Mouse (Mus musculus) left cerebral cortex, postnatal 4 days (tissue): ENCODE measurements around the gene Jsrp1. TPM values are rescaled to one million over a fixed set of nuclear protein-coding genes. Genes with fewer than 3 reads are reported as not detected.

ENCODE experiments used
- DNase-seq: peaks from one replicate; pipeline ENCODE4 v3.0.0-alpha.2; 2022
- intact Hi-C: fragments of 180-260 bp; cut with DNase I; formaldehyde crosslinking; loops from one replicate; pipeline ENCODE4 v1.15.1; 2025
- total RNA-seq, 2 experiments: library from RNA; stranded (reverse); gene quantifications; 2 replicates each; pipeline ENCODE4 v1.2.3; 2021

The Jsrp1 gene
- total RNA-seq, 2 experiments from 2014 or later = 0.54 to 0.64 TPM

DNA sequence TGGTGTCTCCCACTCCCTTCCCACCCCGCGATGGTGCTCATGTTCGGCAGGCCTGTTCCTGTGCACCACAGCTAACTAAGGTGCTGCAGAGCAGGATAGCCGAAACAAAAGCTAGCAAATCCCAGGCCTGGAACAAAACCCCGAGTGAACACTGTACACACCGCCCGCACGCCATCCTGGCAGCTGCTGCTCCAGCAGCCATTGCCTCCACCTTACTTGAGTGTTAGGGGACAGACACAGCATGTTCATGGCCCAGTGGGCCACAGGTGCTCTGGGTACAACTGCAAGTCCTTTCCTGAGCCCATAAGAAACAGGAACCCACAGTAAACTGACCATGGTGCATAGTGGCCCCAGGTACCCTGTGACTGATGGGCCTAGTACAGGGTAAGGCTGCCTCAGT, 18.5 kb downstream of the Jsrp1 start:
- intact Hi-C loops = no loop called here
- DNase-seq = no peak

DNA sequence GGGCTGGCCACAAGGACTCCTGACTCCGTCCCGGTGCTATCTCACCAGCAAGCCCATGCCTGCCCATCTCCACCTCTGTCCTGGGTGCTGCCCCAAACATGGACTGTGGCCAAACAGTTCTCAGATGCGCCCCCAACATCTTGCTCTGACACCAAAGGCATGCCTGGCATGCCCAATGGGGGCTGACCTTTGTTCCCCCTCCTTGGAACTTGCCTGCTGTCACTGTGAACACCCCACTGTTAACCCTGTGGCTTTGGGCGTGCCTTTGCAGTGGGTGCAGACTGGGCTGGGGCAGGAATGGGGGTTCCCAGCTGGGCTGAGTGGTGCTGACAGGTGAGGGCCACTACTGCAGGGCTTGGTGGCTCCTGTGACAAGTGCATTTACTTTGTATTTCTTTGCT, 19.5 kb downstream of the Jsrp1 start:
- intact Hi-C loops = no loop called here
- no peak for DNase-seq

DNA sequence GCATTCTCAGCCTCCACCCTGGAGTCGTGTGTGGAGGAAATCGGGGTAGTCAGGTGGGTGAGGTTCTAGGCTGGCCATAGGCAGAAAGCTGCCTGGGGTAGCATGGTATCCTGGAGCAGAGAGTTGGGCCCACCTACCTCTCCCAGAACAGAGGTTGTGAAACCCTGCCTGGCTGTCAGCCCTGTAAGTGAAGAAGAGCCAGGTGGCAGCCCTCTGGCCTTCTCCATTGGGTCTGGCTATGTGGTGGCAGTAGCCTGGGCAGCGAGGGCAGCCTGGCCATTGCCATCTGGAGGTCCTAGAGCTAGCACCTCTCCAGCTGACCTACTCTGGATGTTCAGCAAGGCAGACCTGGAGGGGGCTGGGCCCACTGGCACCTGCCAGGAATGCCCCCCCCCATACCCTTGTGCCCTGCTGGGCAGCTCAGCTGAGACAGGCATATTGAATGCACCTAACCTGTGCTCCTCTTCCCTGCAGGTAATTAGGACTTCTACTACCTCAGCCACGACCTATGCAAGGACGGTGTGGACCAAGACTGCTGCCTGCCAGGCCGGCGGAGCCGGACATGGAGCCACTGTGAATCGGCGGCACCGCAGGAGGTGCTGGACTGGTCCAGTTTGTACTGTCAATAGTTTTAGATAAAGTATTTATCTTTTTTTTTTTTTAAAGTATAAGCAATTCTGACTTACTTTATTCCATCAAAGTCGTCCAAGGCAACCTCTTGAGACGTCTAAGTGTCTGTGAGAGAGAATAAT, 20.1 kb downstream of the Jsrp1 start:
- intact Hi-C loops = no loop called here
- no peak for DNase-seq

DNA sequence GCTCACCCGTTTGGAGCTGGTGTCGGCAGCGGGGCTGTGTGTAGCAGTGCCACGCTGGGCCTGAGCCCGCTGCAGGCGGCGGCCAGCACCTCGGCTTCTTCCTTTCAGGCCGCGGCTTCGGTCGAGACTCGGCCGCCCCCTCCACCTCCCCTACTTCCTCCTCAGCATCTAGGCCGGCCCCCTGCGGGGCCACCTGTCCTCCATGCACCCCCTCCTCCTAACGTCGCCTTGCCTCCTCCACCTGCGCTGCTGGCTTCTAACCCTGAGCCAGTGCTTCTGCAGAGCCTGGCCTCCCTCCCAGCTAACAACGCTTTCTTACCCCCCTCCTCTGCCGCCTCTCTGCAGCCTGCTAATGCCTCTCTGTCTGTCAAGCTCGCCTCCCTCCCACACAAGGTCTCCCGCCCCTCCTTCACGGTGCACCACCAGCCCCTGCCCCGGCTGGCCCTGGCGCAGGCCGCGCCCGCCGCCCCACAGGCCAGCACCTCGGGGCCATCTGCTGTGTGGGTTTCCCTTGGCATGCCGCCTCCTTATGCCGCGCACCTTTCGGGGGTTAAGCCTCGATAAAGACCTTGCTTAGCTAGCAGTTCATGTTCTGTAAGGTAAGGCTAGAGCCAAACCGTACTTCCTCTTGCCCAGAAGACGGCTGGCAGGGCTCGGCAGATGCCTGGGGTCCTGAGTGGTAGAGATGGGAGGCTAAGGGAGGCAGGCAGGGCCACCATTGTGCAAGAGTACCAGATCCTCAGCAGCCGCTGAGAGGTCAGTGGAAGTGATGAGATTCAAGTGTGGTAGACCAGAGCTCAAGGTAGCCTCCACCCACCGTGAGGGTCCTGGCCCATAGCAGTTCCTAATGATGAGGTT, 20.9 kb downstream of the Jsrp1 start:
- intact Hi-C loops = no loop called here
- DNase-seq = peak; percentile 73

DNA sequence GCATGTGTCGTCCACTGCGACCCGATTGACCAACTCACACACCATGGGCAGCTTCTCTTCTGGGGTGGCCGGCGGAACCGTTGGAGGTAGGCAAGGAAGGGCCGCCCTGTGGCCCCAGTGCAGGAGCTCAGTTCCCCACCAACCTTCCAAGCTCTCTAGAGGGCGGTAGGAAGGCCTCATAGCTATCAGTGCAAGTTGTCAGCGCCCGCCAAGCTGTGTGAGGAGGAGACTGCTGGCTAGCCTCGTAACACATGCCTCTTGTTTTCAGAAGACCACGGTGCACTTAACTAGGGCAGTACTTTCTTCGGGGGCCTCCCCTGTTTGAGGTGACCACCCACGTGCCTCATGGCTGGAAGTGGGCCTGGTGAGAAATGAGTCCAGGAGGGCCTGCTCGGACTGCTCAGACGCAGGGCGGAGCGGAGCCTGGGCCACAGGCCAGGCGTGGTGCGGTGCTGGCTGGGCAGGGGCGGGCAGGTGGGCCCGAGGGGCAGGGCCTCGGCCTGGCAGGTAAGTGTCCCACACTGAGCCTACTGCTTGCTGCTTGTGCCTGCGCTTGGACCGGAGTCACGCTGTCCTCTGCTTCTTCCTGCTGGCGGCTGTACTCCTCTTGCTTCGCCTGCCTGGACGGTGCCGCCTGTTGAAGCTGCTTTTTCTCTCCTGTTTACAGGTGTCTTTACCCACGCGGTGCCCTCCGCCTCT, 21.7 kb downstream of the Jsrp1 start:
- intact Hi-C loops = no loop called here
- no peak for DNase-seq

DNA sequence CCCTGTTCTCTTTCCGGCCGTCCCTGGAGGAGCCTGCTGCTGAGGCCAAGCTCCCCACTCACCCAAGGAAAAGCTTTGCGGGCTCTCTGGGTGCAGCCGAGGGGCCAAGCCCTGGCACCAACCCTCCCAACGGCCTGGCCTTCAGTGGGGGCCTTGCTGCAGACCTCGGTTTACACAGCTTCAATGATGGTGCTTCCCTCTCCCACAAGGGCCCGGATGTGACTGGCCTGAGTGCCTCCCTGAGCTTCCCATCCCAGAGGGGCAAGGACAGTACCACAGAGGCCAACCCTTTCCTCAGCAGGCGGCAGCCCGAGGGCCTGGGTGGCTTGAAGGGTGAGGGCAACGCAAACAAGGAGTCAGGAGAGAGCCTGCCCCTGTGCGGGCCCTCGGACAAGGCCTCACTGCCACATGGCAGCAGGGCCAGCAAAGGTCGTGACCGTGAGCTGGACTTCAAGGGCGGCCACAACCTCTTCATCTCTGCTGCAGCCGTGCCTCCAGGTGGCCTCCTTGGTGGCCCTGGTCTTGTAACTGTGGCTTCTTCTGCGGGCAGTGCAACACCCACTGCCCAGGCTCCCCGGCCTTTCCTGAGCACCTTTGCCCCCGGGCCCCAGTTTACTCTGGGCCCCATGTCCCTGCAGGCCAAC, 22.4 kb downstream of the Jsrp1 start:
- intact Hi-C loops = no loop called here
- DNase-seq = no peak

DNA sequence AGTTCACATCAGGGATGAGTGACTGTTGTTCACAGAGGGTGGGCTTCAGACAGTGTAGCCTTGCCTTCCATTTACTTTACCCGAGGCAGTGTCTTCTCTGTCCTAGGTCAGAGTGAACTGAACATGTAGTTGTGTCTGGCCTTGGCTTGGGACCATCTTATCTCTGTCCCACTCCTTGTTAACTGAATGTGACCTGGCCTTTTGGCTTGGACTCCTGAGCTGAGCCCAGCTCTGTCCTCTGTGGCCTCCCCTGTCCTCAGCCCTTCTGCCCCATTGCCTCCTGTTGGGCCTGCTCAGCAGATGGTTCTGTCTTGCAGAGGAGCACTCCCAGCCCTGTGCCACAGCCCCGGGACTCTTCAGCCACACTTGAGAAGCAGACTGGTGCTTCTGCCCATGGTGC, 25.8 kb downstream of the Jsrp1 start:
- DNase-seq = no peak
- intact Hi-C loops = loop anchor here (5.0 kb wide), 1 partner anchor 80 kb away; no protein-coding TSS in a partner anchor

DNA sequence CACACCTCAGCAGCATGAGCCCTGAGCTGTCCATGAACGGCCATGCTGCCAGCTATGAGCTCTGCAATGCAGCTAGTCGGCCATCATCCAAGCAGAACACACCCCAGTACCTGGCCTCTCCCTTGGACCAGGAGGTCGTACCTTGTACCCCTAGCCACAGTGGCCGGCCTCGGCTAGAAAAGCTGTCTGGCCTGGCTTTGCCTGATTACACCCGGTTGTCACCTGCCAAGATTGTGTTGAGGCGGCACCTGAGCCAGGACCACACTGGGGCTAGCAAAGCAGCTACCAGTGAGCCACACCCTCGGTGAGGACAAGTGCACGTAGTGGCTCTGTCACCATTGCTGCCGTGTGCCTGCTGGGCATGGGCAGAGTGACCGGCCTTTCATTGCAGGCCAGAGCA, 27.3 kb downstream of the Jsrp1 start:
- DNase-seq = no peak
- intact Hi-C loops = loop anchor here (5.0 kb wide), 1 partner anchor 79 kb away; no protein-coding TSS in a partner anchor

DNA sequence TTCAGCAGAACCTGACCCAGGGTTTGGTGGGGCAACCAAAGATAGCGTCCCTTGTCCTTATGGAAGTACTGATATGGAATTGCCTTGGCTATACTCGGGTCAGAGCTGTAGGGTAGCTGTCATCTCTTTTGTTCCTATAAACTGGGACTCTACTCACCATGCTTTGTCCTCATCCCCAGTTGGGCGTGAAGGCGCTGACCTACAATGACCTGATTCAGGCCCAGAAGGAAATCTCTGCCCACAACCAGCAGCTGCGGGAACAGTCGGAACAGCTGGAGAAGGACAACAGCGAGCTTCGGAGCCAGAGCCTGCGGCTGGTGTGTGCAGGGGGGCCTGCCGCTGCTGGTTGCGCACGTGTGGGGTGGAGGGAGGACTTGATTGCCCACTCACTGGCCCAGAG, 28.4 kb downstream of the Jsrp1 start:
- intact Hi-C loops = loop anchor here (5.0 kb wide), 1 partner anchor 78 kb away; no protein-coding TSS in a partner anchor

DNA sequence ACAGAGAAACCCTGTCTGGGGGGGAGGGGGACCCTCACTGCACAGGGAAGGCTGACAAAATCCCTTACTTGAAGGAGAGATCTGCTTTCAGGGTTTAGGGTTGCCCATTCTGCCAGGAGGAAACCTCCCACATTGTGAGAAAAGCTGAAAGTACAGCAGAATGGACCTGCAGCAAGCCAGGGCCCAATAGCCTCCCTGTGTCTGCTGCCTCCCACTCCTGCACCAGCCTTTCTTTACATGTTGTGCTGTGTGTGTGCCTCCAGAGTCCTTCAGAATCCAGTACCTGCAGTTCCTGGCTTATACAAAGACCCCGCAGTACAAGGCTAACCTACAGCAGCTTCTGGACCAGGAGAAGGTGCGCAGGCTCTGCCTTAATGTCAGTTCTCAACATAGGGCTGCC, 29.0 kb downstream of the Jsrp1 start:
- intact Hi-C loops = no loop called here
- no peak for DNase-seq

More for the DNA sequence above, 28.4 kb downstream of the Jsrp1 start:
- no peak for DNase-seq

DNA sequence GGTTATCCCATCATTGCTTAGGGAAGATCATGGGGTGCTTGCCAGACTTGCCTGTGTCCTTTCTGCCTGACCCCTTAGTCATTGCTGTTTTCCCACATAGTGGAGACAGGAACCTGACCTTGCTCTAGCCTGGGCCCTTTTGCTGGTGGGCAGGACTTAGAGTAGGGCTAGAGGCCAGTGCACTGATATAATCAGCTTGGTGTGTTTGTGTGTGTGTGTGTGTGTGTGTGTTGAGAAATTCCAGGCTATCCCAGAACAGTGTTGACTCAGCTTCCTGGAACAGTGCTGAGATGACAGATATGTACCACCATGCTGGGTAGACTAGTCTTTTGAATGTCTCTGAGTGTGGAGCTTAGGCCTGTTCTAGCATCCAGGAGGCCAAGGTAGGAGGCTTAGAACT, 33.7 kb downstream of the Jsrp1 start:
- intact Hi-C loops = no loop called here
- no peak for DNase-seq

DNA sequence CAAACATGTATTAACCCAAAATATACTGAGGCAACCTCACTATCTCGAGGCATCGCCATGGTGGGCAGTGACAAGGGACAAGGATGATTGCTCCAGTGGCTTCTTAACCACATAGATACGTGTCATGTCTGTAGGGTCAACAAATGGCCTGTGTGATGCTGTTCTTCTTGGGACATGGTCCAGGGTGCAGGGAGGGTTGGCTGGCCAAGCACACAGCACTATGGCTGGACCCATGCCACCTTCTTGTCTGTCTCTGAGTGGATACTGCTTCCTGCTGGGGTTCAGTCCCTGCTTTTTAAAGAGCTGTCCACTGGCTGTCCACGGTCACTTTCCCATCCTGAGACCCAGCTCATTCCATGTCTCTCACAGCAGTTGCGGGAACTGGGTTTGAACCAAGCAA, 36.2 kb downstream of the Jsrp1 start:
- DNase-seq = no peak
- intact Hi-C loops = no loop called here

DNA sequence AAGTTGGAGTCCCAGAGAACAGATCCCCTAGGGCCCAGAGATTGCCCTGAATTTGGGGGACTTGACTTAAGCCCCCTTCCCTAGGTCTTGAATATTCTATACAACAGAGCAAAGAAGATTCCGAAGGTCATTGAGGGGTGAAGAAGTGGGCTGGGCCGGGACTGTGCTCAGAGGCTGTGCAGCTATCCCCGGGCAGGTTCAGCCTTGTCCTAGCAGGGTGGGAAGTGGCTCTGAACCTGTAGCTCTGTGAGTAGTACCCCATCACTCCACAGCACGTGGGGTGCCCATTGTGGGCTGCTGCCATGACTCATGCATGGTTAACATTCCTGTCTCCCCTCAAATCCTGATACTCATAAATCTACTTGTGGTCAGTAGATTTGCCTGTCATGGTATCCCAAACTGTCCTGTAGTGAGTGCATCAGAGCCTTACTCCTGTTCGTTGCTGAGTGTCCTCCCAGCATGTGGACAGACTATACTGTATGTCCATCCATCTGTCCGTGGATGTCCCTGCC, 36.9 kb downstream of the Jsrp1 start:
- DNase-seq = no peak
- intact Hi-C loops = no loop called here

DNA sequence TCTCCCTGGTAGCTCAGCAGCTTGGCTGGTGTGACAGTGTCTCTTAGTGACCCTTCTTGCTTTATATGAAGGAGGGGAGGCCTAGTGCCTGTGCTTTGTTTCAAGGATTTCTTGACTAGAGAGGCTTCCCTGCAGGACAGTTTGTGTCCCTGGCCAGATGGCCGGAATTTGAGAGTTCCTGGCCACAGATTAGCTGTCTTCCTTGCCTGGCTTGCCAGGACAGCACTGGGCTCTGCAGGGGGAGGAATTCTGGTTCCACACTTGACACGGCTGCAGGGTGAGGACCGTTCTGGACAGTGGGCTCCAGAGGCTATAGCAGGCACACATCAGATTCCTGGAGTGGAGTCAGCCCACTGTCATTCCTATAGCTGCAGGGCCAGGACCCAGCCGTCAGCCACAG, 37.6 kb downstream of the Jsrp1 start:
- intact Hi-C loops = no loop called here

DNA sequence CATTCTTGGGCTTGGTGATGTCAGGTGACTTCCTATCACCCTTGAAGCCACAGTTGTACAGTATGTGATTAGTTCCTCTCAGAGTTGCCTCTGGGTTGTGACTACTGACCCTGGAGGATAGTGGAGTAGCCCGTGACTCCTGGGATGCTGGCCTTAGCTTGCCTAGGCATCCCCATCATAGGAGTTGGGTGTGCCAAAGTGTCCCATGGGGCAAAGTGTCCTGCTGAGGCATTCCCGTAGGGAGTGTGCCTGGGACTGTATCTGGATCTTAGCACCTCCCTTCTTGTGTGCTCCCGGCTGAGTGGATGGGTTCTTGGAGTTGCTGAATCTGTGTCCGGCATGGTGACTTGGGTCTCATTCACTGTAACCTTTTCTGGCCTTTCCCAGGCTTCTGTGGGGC, 38.3 kb downstream of the Jsrp1 start:
- intact Hi-C loops = no loop called here
- DNase-seq = no peak

More for the DNA sequence above, 37.6 kb downstream of the Jsrp1 start:
- no peak for DNase-seq

DNA sequence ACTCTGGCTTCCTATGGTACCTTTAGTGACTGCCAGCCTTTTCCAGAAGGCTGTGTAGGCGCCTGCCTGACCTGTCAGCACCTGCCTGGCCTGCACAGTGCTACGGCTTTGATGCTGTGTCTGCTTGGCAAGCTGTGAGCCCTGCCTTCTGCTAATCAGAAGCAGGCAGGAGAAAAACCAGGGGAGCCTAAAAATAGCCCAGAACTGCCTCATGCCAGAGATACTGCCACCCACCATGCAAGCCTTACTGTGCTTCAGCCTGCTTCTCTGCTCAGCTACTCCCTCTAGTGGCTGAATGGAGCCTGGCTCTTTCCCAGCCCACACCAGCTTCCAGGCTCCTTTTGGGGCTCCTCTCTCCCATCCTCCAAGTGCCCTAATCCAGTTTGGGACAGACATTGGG, 38.7 kb downstream of the Jsrp1 start:
- intact Hi-C loops = no loop called here
- peak; percentile 83 for DNase-seq

DNA sequence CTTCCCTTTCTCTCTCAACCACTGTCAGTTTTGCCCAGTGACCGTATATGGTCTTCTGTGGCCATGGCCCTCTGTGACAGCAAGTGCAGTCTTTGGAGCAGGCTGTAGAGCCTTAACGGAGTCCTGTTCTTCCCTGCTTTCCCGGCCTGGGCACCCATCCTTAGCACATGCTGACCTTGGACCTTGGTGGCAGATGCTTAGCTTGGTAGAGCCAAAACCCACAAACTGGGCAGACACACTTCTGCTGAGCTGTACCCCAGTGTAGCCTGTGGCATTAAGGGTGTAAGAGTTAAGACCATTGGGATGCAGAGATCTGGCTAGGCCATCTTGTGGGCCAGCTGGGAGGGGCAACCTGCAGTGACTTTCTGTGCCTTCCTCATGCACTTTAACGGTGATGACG, 39.5 kb downstream of the Jsrp1 start:
- intact Hi-C loops = no loop called here

DNA sequence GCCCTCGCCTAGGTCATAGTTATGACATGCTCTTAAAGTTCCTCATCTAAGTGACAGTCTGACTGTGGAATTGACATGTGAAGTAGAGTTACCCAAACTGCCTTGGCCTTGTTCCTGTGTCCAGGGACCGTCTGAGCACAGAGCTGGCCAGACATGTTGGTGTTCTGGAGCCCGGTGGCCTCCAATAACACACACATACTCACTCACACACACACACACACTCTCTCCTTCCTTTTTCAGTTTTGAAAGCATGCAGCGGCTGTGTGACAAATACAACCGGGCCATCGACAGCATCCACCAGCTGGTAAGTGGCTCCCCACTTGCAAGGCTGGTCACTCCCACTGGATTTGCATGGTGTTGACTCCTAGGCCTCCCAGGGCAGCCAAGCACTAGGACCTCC, 44.9 kb downstream of the Jsrp1 start:
- intact Hi-C loops = no loop called here
- DNase-seq = no peak

More for the DNA sequence above, 39.5 kb downstream of the Jsrp1 start:
- no peak for DNase-seq

DNA sequence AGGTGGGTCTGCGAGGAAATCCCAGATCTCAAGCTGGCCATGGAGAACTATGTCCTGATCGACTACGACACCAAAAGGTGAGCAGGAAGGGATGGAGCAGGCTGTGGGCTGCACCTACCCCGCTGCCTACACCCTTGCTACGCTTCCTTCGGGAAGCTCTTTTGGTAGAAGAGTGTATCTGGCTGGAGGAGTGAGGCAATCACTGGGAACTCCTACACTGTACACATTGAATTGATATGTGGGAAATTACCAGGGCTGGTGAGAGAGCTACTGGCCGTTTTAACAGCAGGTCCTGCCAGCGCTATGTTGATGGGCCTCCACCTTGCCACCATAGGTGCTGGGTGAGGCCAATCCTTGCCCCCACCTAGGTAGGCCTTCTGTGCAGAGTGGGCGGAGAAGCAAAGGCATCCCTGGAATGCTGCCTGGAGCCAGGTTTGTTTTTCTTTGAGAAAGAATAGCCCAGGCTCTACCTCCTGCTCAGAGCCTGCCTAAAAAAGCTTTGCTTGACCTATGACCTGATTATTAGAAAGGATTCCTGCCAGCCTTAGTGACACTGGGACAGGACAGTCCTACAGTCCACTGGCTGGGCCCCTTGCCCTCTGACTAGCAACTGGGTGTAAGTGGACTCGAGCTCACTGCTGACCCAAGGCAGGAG, 47.0 kb downstream of the Jsrp1 start:
- DNase-seq = no peak
- intact Hi-C loops = no loop called here

DNA sequence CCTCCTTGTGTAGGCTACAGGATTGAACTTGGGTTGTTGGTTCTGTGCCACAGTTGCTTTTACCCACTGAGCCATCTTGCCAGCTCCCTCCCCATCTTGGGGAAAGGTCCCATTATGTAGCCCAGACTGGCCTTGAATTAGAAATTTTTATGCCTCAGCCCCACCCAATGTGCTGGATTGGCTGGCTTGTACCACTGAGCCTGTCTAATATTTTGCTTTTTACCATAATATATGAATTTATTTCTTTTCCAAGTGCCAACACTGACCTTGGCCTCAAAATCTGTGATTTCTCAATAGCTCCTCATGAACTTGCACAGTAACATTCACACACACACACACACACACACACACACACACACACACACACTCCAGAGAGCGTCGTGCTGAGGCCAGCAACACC, 47.6 kb downstream of the Jsrp1 start:
- intact Hi-C loops = no loop called here
- no peak for DNase-seq
